Mouse (Mus musculus): ENCODE data around the gene Il1r1. TPM values are rescaled to one million over a fixed set of nuclear protein-coding genes. Genes with fewer than 3 reads are reported as not detected.

Gene Il1r1
- polyA plus RNA-seq, 1 experiment from 2014 or later = 0.80 TPM

GRCm38 (mm10) chr1:40330181-40330580 is 105.3 kb downstream of the Il1r1 start:
- no peak overlapping the region for H3K9ac ChIP-seq

GRCm38 (mm10) chr1:40339346-40339745 is 114.5 kb downstream of the Il1r1 start:
- H3K36me3 ChIP-seq (replicated peaks) = no peaks in the 10 kb centered on the region
- no peaks in the 10 kb centered on the region for H3K9me3 ChIP-seq
- no peak overlapping the region for H3K4me2 ChIP-seq
- no peaks in the 10 kb centered on the region for H3K27me3 ChIP-seq (replicated peaks)
- 100% methylated on average over 1 of the region's 1 CpGs for WGBS
- H3K4me3 ChIP-seq = no peak overlapping the region
- H3K27ac ChIP-seq = no peak overlapping the region
- H3K9ac ChIP-seq = no peak overlapping the region
- H3K4me1 ChIP-seq = no peaks in the 10 kb centered on the region
- no peak for ATAC-seq (replicated peaks)

More at GRCm38 (mm10) chr1:40330181-40330580, 105.3 kb downstream of the Il1r1 start:
- Histone ChIP-seq H3K27ac (no peak overlapping the region), H3K9me3 (no peaks in the 10 kb centered on the region), H3K4me1 (peaks cover 9% of the 10 kb centered on the region), H3K4me2 (no peak overlapping the region), H3K27me3 (replicated peaks) (peaks cover 15% of the 10 kb centered on the region; the same call in 1 of the 2 replicates), H3K36me3 (replicated peaks) (no peaks in the 10 kb centered on the region), H3K4me3 (no peak overlapping the region)
- no peak for ATAC-seq (replicated peaks)
- WGBS = 86% methylated on average over 8 of the region's 8 CpGs

- Histone ChIP-seq H3K4me3 (no peak overlapping the region), H3K36me3 (replicated peaks) (no peaks in the 10 kb centered on the region), H3K9ac (no peak overlapping the region), H3K27ac (no peak overlapping the region), H3K9me3 (no peaks in the 10 kb centered on the region), H3K4me1 (no peaks in the 10 kb centered on the region), H3K27me3 (replicated peaks) (no peaks in the 10 kb centered on the region), H3K4me2 (no peak overlapping the region)
- no peak for ATAC-seq (replicated peaks)
- WGBS = 87% methylated on average over 4 of the region's 4 CpGs
These were observed 115.2 kb downstream of the Il1r1 start for GRCm38 (mm10) chr1:40340102-40340501.

- H3K36me3 ChIP-seq (replicated peaks) = no peaks in the 10 kb centered on the region
- H3K9me3 ChIP-seq = no peaks in the 10 kb centered on the region
- H3K27me3 ChIP-seq (replicated peaks) = no peaks in the 10 kb centered on the region
- WGBS = 90% methylated on average over 4 of the region's 4 CpGs
- no peak overlapping the region for H3K4me3 ChIP-seq
- ATAC-seq (replicated peaks) = no peak
- H3K4me2 ChIP-seq = no peak overlapping the region
- no peaks in the 10 kb centered on the region for H3K4me1 ChIP-seq
- no peak overlapping the region for H3K27ac ChIP-seq
- no peak overlapping the region for H3K9ac ChIP-seq
These were observed 127.5 kb downstream of the Il1r1 start for GRCm38 (mm10) chr1:40352158-40352903.

- 60% methylated on average over 2 of the region's 2 CpGs for WGBS
These were observed 128.0 kb downstream of the Il1r1 start for GRCm38 (mm10) chr1:40352904-40353286.

GRCm38 (mm10) chr1:40354665-40355064 is 129.8 kb downstream of the Il1r1 start:
- Histone ChIP-seq H3K27me3 (replicated peaks) (no peaks in the 10 kb centered on the region), H3K36me3 (replicated peaks) (no peaks in the 10 kb centered on the region), H3K4me1 (no peaks in the 10 kb centered on the region), H3K9ac (no peak overlapping the region), H3K9me3 (no peaks in the 10 kb centered on the region), H3K4me2 (no peak overlapping the region), H3K4me3 (no peak overlapping the region), H3K27ac (no peak overlapping the region)
- WGBS = 91% methylated on average over 3 of the region's 3 CpGs
- ATAC-seq (replicated peaks) = no peak

More at GRCm38 (mm10) chr1:40352904-40353286, 128.0 kb downstream of the Il1r1 start:
- H3K27me3 ChIP-seq (replicated peaks) = no peaks in the 10 kb centered on the region
- no peaks in the 10 kb centered on the region for H3K4me1 ChIP-seq
- H3K9ac ChIP-seq = no peak overlapping the region
- no peaks in the 10 kb centered on the region for H3K36me3 ChIP-seq (replicated peaks)
- H3K27ac ChIP-seq = no peak overlapping the region
- no peak overlapping the region for H3K4me3 ChIP-seq
- ATAC-seq (replicated peaks) = no peak
- no peaks in the 10 kb centered on the region for H3K9me3 ChIP-seq
- H3K4me2 ChIP-seq = no peak overlapping the region

- no peak overlapping the region for H3K27ac ChIP-seq
- no peaks in the 10 kb centered on the region for H3K4me1 ChIP-seq
- H3K9ac ChIP-seq = no peak overlapping the region
- WGBS = 87% methylated on average over 4 of the region's 4 CpGs
- no peaks in the 10 kb centered on the region for H3K36me3 ChIP-seq (replicated peaks)
- no peak for ATAC-seq (replicated peaks)
- no peak overlapping the region for H3K4me3 ChIP-seq
- H3K9me3 ChIP-seq = no peaks in the 10 kb centered on the region
- H3K27me3 ChIP-seq (replicated peaks) = no peaks in the 10 kb centered on the region
- H3K4me2 ChIP-seq = no peak overlapping the region
These were observed 130.6 kb downstream of the Il1r1 start for GRCm38 (mm10) chr1:40355431-40355843.

GRCm38 (mm10) chr1:40355904-40356521 is 131.1 kb downstream of the Il1r1 start:
- Histone ChIP-seq H3K4me2 (no peak overlapping the region), H3K27ac (no peak overlapping the region), H3K4me1 (no peaks in the 10 kb centered on the region), H3K36me3 (replicated peaks) (no peaks in the 10 kb centered on the region), H3K4me3 (no peak overlapping the region), H3K9me3 (no peaks in the 10 kb centered on the region), H3K27me3 (replicated peaks) (no peaks in the 10 kb centered on the region), H3K9ac (no peak overlapping the region)
- ATAC-seq (replicated peaks) = no peak
- WGBS = 83% methylated on average over 10 of the region's 10 CpGs

GRCm38 (mm10) chr1:40357921-40358320 is 133.0 kb downstream of the Il1r1 start:
- no peaks in the 10 kb centered on the region for H3K36me3 ChIP-seq (replicated peaks)
- WGBS = 51% methylated on average over 2 of the region's 2 CpGs
- H3K9me3 ChIP-seq = no peaks in the 10 kb centered on the region
- ATAC-seq (replicated peaks) = no peak
- no peak overlapping the region for H3K9ac ChIP-seq
- H3K27me3 ChIP-seq (replicated peaks) = no peaks in the 10 kb centered on the region
- no peak overlapping the region for H3K4me3 ChIP-seq
- no peak overlapping the region for H3K4me2 ChIP-seq
- no peaks in the 10 kb centered on the region for H3K4me1 ChIP-seq
- H3K27ac ChIP-seq = no peak overlapping the region

- no peak overlapping the region for H3K27ac ChIP-seq
- no peaks in the 10 kb centered on the region for H3K36me3 ChIP-seq (replicated peaks)
- no peak overlapping the region for H3K9ac ChIP-seq
- no peaks in the 10 kb centered on the region for H3K9me3 ChIP-seq
- H3K27me3 ChIP-seq (replicated peaks) = no peaks in the 10 kb centered on the region
- WGBS = 68% methylated on average over 2 of the region's 2 CpGs
- no peak overlapping the region for H3K4me3 ChIP-seq
- no peak for ATAC-seq (replicated peaks)
- no peak overlapping the region for H3K4me2 ChIP-seq
- H3K4me1 ChIP-seq = no peaks in the 10 kb centered on the region
These were observed 133.5 kb downstream of the Il1r1 start for GRCm38 (mm10) chr1:40358351-40358750.

GRCm38 (mm10) chr1:40358771-40359181 is 133.9 kb downstream of the Il1r1 start:
- Histone ChIP-seq H3K36me3 (replicated peaks) (no peaks in the 10 kb centered on the region), H3K27ac (no peak overlapping the region), H3K27me3 (replicated peaks) (no peaks in the 10 kb centered on the region), H3K4me3 (no peak overlapping the region), H3K4me2 (no peak overlapping the region), H3K4me1 (no peaks in the 10 kb centered on the region), H3K9ac (no peak overlapping the region), H3K9me3 (no peaks in the 10 kb centered on the region)
- ATAC-seq (replicated peaks) = no peak
- 86% methylated on average over 4 of the region's 4 CpGs for WGBS

- no peaks in the 10 kb centered on the region for H3K9me3 ChIP-seq
- no peaks in the 10 kb centered on the region for H3K27me3 ChIP-seq (replicated peaks)
- no peak overlapping the region for H3K4me3 ChIP-seq
- no peak overlapping the region for H3K4me2 ChIP-seq
- H3K36me3 ChIP-seq (replicated peaks) = no peaks in the 10 kb centered on the region
- no peak for ATAC-seq (replicated peaks)
- H3K9ac ChIP-seq = no peak overlapping the region
- H3K27ac ChIP-seq = no peak overlapping the region
- 67% methylated on average over 2 of the region's 2 CpGs for WGBS
- H3K4me1 ChIP-seq = no peaks in the 10 kb centered on the region
These were observed 134.9 kb downstream of the Il1r1 start for GRCm38 (mm10) chr1:40359731-40360130.

- Histone ChIP-seq H3K4me1 (no peaks in the 10 kb centered on the region), H3K9me3 (no peaks in the 10 kb centered on the region), H3K4me2 (no peak overlapping the region), H3K27ac (no peak overlapping the region), H3K27me3 (replicated peaks) (no peaks in the 10 kb centered on the region), H3K4me3 (no peak overlapping the region), H3K36me3 (replicated peaks) (no peaks in the 10 kb centered on the region), H3K9ac (no peak overlapping the region)
- 62% methylated on average over 7 of the region's 7 CpGs for WGBS
- no peak for ATAC-seq (replicated peaks)
These were observed 136.1 kb downstream of the Il1r1 start for GRCm38 (mm10) chr1:40360969-40361368.
